Mouse (Mus musculus) heart, postnatal 14 days (tissue): Measurements from ENCODE around the gene 0610037L13Rik. TPM values are rescaled to one million over a fixed set of nuclear protein-coding genes. Genes with fewer than 3 reads are reported as not detected.

Experiments
- total RNA-seq, 2 experiments: library from RNA; stranded (reverse); gene quantifications; 2 replicates each; pipeline ENCODE4 v1.2.3; 2021

The 0610037L13Rik gene
- total RNA-seq, 2 experiments from 2014 or later: 54.1 to 56.9 TPM

Other genes starting within 250 kb of the 0610037L13Rik start
- gene Dmrtb1, start 205.6 kb upstream of the 0610037L13Rik start, total RNA-seq: not detected
- gene Lrp8, start 87.6 kb upstream of the 0610037L13Rik start, total RNA-seq: under 1 TPM; 0.80 to 0.96 TPM
- 10 to 100 TPM; 46.4 to 52.0 TPM for gene Magoh, start 10.1 kb upstream of the 0610037L13Rik start, total RNA-seq
- gene Cpt2, start 33.8 kb downstream of the 0610037L13Rik start, total RNA-seq: 100 to 1,000 TPM; 257 to 276 TPM
- under 1 TPM; 0.07 to 0.14 TPM for gene Slc1a7, start 78.5 kb downstream of the 0610037L13Rik start, total RNA-seq
- 10 to 100 TPM; 16.0 to 31.0 TPM for gene Podn, start 206.6 kb downstream of the 0610037L13Rik start, total RNA-seq